Mouse (Mus musculus): Measurements from ENCODE around the gene Gstz1.
"Not testable (repeated sequence)": the region's sequence is repeated elsewhere in the genome, so short reads cannot be mapped to it uniquely, and the experiment has no call there.

The Gstz1 gene

DNA sequence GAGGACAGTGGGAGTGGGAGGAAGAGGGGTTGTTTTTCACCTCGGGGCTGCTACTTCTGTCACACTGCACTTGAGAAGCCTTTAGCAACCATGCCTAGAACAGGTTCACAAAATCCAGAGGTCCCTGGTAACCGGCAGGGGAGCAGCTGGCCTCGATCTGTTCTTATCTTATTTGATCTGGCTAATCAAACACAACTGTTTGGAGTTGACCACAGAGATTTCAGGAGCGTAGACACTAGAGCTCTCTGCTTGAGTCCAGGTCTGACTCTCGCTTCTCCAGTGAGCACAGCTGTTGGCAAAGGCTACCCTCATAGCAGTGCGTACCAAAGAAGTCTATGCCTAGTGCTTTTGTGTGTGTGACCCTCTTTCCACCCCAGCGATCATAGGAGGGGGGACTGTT lies 11.1 kb downstream of the Gstz1 start:
- DNase-seq (ENCODE audit: low read depth): no peak

DNA sequence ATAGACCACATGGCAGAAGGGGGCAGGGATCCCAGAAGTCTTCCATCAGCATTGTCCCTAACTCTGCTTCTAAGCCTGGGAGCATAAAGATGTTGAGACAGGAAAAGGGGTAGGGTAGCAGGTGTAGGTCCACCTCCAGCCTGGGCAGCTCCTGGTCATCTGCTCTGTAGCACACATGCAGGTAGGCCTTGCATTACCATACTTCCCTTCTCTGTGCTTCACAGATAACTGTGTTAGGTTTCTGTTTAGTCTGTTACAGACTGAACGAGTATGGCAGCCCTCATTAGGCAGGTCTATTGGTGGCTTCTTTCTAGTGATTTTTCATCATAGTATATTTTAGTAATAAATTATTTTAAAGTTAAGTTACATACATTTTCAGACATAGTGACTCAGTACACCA lies 13.3 kb downstream of the Gstz1 start:
- no peak for DNase-seq (ENCODE audit: low read depth)

DNA sequence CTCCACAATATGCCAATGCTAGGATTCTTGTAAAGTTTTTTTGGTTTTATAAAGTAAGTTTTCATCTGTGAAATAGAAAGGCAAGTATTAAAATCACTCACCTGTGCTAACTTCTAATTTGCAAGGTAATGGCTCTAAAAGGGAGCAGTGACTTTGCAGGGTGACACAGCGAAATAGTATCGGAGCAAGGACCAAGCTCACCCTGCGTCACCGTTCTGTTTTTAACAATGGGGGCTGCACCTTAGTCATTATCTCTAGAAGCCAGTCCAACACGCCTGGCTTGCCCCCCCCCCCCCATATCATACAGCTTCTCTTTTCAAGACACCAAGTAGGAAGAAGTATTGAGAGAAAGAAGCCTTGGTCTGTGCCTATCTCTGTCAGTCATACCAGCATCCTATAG lies 13.8 kb downstream of the Gstz1 start:
- DNase-seq (ENCODE audit: low read depth): no peak

DNA sequence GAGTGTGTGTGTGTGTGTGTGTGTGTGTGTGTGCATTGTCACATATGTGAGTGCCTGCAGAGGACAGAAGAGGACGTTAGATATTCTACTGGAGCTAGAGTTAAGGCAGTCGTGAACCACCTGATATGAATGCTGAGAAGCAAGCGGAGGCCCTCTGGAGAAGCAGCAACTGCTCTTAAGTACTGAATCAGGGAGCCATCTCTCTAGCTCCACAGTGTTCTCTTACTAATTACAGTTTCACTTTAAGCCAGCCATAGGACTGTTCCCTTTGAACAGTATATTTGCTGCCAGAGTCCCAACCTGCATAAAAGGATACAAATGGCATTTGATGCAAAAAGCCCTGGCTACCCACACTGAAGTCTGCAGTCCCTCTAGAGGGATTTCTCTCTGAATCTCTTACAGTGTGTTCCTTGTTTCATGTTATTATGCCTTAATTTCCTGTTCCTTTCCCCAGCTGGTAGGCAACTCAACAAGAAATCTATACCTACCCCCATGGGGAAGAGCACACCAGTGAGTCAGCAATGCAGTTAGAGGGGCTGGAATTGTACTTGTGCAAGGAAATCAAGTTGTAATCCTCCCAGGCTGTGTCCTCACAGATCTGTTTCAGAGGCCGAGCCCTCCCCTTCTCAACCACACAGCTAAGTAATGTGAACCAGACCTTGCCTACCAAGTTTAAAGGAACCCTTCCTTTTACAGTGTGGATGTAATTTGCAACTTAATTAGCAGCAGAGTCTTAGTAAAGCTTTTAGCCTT lies 28.4 kb downstream of the Gstz1 start:
- DNase-seq (ENCODE audit: low read depth): no peak

DNA sequence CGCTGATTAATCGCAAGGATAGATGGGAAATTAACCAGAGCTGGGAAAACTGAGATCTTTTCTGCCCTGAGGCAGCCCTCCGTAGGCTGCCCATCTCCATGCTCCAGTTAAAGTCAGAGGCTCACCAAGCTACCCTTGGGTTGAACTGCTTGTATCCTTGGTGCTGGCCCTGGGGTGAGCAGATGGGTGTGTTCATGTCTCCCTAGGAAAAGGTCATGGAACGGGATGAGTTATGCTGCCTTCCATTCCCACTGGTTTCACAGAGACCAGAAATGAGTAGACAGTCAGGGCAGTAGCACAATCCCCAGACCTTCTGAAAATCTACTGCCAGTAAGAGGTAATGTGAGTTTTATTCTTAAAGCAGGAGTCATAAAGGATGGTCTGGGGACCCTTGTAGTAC lies 30.7 kb downstream of the Gstz1 start:
- DNase-seq (ENCODE audit: low read depth): no peak

DNA sequence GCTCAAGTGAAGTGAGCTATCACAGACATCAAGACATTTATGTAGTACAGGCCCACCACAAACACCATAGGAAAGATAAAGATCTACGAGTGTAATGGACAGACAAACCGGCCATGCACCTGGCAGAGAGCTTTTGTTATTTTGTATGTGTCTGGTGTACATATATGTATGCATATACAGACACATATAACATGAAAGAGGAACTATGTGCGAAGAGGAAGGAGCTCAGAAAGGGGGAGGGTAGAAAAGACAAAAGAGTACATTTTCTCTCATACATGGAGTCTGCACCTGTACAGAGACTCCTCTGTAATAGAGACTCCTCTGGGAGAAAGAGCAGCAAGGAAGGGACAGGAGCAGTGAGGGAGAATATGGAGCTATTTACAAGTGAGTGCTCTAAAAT lies 46.0 kb downstream of the Gstz1 start:
- DNase-seq (ENCODE audit: low read depth): no peak

DNA sequence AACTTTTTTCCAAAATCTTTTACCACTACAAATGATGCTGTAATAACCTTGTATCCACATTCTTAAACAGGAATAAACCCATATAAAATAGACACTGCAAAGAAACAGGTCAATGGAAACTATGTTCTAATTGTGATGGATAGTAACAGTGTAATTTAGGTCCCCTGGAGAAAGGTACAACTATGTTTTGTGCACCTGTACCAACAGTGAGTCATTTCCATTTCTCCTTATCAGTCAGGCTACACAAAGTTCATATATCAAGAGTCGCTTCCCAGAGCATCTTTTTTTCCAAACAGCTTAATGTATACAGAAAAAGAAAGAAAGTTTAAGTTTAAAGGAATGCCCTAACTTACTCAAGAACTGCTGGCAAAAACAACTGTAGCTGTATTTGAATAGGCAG lies 48.1 kb downstream of the Gstz1 start:
- no peak for DNase-seq (ENCODE audit: low read depth)

DNA sequence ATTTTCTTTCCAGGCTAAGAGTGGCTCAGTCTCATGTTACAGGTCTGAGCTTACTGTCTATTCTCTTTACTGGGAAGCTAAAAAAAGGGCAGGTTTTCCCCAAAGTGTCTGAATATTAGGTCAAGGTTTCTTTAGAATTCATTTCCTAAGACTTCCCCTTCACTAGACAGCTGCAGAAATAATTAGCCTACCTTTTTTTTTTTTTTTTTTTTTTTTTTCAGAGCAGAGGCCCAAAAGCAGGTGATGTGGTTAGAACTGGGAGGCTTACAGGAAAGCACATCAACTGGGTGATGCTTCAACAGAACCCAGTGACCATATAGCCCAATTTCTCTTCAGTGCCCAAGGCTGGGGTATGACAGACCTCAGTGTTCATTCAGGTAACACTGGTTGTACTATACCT lies 49.3 kb downstream of the Gstz1 start:
- no peak for DNase-seq (ENCODE audit: low read depth)

DNA sequence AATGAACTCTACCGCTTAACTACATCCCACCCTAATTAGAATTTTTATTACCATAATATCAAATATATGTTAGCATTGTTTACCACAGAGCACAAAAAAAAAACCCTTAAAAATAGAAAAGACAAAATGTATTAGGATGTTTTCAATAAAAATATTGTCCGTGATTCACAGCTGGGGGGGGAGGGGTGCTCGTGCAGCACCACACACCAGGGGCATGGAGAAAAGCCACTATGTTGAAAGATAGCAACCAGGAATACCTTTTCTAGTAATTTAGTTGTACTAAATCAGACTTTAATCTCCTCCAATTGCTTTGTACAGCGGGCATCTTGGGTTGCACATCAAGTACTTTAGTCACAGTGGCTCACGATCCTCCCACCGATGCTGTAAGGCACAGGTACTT lies 51.8 kb downstream of the Gstz1 start:
- no peak for DNase-seq (ENCODE audit: low read depth)

DNA sequence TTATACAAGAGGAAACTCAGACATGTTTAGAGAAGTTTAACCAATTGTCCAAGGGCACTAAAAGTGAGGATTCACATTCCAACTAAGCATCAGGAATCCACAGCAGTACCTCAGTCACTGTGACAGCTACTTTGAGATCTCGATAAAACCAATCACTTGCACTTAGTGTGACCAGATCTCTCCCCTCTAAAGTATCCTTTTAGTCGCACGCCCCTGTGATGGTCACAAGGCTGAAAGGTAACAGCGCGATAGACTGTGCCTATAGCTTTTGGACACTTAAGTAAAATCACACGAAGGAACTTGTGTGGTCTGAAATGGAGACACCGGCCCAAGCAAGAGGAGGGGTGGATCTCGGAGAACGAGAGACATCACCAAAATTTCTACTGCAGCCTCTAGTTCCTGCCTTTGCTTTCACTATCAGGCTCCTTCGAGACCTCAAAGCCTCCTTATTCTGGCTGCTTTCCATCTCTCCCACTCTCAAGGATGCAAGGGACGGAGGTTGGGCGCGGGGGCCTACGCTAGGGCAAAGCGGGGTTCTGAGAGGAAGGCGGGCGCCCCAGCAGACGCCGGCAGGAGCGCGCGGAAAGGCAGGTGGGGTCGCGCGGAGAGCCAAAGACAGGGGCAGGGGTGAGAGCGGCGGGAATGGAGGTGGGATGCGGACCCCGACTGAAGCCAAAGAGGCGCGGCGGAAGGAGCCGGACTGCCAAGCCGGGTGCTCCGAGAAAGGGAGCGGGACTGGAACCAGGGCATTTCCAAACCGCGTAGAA lies 52.4 kb downstream of the Gstz1 start, which contains the start of gene Samd15:
Samd15 (plus strand) TSS at position 518 of the 767 bp plus-strand sequence.
- no peak for DNase-seq (ENCODE audit: low read depth)

DNA sequence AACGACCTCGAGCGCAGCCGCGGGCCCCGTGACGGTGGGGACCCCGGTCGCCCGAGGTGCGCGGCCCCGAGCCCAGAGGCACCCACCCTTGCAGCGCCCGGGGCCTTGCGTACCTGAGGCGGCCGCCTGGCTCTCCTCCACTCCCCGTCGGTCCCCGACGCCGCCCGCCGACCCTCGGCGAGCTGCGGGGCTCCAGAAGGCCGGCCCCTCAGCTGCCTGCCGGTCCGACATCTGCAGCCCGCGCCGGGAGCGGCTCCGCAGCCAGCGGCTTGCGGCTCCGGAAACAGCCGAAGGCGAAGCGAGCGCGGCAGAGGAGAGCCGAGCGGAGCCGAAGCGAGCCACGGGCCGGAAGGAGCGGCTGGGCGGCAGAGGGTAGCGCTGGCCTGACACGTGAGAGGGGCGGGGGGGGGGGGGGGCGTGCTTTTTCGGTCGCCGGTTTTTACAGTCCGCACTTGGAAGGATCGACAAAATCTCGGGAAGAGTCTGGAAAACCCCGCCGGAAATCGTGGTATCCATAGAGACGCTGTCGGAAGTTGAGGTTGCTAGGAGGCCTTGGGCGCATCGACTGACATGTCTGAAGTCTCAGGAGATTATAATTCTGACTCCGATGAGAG lies 53.1 kb downstream of the Gstz1 start, which contains the start of gene Tmed8:
Tmed8 (minus strand) TSS at position 482 of the 614 bp plus-strand sequence.
- peak; percentile 42 for DNase-seq (ENCODE audit: low read depth)

DNA sequence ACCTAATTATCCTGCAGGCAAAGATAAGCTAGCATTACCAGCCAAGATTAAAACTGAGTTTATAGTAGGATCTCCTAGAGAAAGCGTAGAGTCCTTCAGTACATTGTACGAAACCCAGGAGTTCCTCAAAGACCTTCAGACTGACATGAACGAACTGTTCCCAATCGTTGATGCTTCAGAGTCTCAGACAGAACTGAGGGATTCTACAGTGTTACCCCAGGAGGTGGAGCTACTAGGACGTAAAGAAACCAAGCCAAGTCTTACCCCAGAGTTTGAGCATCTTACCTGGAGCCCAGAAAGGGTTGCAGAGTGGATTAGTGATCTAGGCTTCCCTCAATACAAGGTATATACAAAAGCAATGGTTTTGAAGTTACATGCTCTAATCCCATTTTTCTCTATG lies 54.7 kb downstream of the Gstz1 start:
- DNase-seq (ENCODE audit: low read depth): no peak

DNA sequence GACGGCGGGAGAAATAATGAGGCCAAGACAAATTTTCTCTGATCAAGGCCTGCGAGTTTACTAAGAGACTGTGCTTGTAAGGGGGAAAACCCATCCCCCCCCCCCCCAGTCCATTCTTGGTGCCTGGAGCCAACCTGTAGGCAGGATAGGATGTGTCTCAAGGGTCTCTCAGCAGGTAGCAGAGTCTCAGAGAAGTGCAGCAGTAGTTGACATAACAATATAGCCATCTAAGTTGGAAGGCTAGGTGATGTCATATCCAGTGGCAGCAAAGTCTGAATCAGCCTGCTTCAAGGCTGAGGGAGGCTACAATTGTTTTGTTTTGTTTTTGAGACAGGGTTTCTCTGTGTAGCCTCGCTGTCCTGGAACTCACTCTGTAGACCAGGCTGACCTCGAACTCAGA lies 58.8 kb downstream of the Gstz1 start:
- not testable (repeated sequence) for DNase-seq (ENCODE audit: low read depth)

DNA sequence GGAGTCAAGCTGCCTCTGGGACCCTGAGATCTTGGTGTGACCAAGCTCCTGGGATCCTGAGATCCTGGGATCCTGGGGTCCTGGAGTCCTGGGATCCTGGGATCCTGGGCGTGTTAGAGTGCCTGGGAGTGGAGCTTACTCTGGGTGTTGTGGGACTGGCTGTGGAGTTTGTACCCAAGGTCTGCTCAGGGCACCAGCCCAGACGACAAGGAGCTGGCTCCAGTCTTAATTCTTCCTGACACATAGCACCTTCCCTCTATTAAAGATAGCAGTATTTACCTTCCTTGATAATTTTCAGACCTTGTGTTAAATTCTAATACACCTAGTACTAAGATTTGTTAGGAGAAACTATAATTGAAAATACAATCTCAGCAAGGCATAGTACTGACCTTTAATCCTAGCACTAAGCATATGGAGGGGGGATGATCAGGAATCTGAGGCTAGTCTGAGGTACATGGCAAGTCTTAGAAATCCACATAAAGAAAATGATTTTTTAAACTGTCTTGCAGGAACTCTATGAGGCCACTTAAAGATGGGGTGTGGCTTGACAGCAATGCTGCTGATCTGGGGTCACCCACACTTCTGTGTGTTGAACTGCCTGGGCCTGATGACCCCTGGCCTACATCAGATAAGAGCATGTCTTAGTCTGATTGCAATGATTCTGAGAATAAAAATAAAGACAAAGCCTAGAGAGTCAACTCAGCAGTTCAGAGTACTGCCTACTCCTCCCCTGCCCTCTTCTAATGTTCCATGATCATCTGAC lies 66.1 kb downstream of the Gstz1 start:
- DNase-seq (ENCODE audit: low read depth): no peak
